ENCODE assay signal across 13 mouse cellular contexts in the genomic region with DNA sequence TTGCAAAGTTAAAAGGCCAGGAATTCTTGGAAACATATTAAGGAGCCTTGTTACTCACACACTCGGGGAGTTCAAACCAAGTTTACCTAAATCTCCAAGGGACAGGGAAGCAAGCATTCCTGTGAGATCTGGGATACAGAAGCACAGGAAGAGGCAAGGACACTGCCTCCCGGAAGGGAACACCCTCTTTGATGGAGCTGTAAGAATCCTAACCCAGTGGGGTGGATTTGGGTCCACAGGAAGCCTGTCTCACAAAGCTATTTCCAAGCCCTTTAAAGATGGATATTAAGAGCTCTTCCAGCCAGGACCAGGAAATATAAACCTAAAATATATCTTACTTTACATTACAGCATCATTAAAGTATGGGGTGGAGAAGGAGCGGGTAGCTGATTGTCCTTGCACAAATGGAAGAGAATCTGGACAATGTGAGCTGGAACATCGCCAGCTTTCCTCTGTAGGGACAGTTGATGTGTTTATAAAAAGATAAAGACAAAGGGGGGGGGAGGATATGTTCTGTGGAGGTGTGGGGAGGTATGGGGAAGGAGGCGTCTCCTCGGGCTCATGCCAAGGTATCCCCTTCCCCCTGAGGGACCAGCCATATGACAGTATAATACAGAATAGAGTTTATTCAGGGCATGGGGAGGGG. TPM values are rescaled to one million over a fixed set of nuclear protein-coding genes. Genes with fewer than 3 reads are reported as not detected.
A peak's percentile ranks its signal among the peaks of the same experiment; 100 is the strongest.
DNase-seq lines count a peak whose midpoint lies in the region; ATAC-seq and TF ChIP-seq lines count a peak whose summit lies in the region.
"Had no signal": no experiment of that assay in that cellular context is flagged by ENCODE, and none has a peak within 500 bp of the region (broad histone marks: within the 10 kb centered on the region; RNA-seq: fewer than 3 reads in every experiment).

No protein-coding gene starts in this region.

- DNase-seq in heart, adult 18-20 months: peak; percentile 36 to 65
- no peak for DNase-seq in heart, postnatal 25 days (ENCODE audit: low spot score)
- DNase-seq in lung, postnatal 0 days (ENCODE audit: low spot score): peak; percentile 65
- DNase-seq in spleen, postnatal 4 days (ENCODE audit: low spot score in 2 of 2): no peak
- DNase-seq in layer of hippocampus, postnatal 25 days (ENCODE audit: extremely low spot score in 1 of 2, low spot score in 1 of 2): no peak
- no peak for DNase-seq in retina, embryonic 14.5 days (ENCODE audit: low spot score)
- DNase-seq: right cerebral cortex, postnatal 4 days had no signal

- 0 out of 2 replicates have a peak overlapping the region, but pooled peaks have one; percentile 36 for H3K27ac ChIP-seq in heart, embryonic 12.5 days (ENCODE audit: poor library complexity, severe bottlenecking)
- H3K27ac ChIP-seq in intestine, embryonic 16.5 days (ENCODE audit: low read length): 0 out of 2 replicates have a peak overlapping the region, but pooled peaks have one; percentile 33
- H3K27ac ChIP-seq in lung, postnatal 0 days (ENCODE audit: low read length): peak overlapping the region; percentile 20; the same call in 1 of the 2 replicates
- H3K27ac ChIP-seq: neural tube, embryonic 12.5 days had no signal

- no peak for TF ChIP-seq CTCF in lung, postnatal 0 days (IDR thresholded peaks at IDR 0.05)

- TF ChIP-seq EP300 in lung, postnatal 0 days (IDR thresholded peaks at IDR 0.05): peak; percentile 92

- H3K27me3 ChIP-seq in heart, embryonic 12.5 days (replicated peaks): no peaks in the 10 kb centered on the region
- no peaks in the 10 kb centered on the region for H3K27me3 ChIP-seq in intestine, embryonic 16.5 days (replicated peaks; ENCODE audit: control insufficient read depth, insufficient read depth, low read length)
- H3K27me3 ChIP-seq in lung, postnatal 0 days (replicated peaks; ENCODE audit: insufficient read depth, low read length): no peaks in the 10 kb centered on the region
- H3K27me3 ChIP-seq: CH12.LX; neural tube, embryonic 12.5 days had no signal

- no peak overlapping the region for H3K9ac ChIP-seq in heart, embryonic 12.5 days
- H3K9ac ChIP-seq in intestine, embryonic 16.5 days (ENCODE audit: low read depth, low read length): no peak overlapping the region
- no peak overlapping the region for H3K9ac ChIP-seq in lung, postnatal 0 days (replicated peaks; ENCODE audit: low read depth)
- H3K9ac ChIP-seq: neural tube, embryonic 12.5 days had no signal

- ATAC-seq in heart, embryonic 12.5 days (ENCODE audit: insufficient number of reproducible peaks, low FRiP score): peak; percentile 54; the same call in 1 of the 2 replicates
- no peak for ATAC-seq in intestine, embryonic 16.5 days
- peak; percentile 87 for ATAC-seq in lung, postnatal 0 days
- ATAC-seq: inflammation-experienced regulatory T-cells, adult 6 months had no signal

- intact Hi-C loops in heart, postnatal 25 days (cut with DNase I): no loop called here

- no peak overlapping the region for H3K4me3 ChIP-seq in heart, embryonic 12.5 days
- no peak overlapping the region for H3K4me3 ChIP-seq in intestine, embryonic 16.5 days (ENCODE audit: low read length)
- H3K4me3 ChIP-seq in lung, postnatal 0 days (ENCODE audit: low read depth, low read length): no peak overlapping the region
- H3K4me3 ChIP-seq: megakaryocyte, embryonic 14.5 days; neural tube, embryonic 12.5 days had no signal

- H3K36me3 ChIP-seq in heart, embryonic 12.5 days: no peaks in the 10 kb centered on the region
- H3K36me3 ChIP-seq in intestine, embryonic 16.5 days (ENCODE audit: control insufficient read depth, insufficient read depth, low read length): no peaks in the 10 kb centered on the region
- no peaks in the 10 kb centered on the region for H3K36me3 ChIP-seq in lung, postnatal 0 days (ENCODE audit: insufficient read depth, low read length)
- H3K36me3 ChIP-seq: neural tube, embryonic 12.5 days had no signal

- peaks cover 12% of the 10 kb centered on the region for H3K4me1 ChIP-seq in heart, embryonic 12.5 days (replicated peaks)
- H3K4me1 ChIP-seq in intestine, embryonic 16.5 days (ENCODE audit: control insufficient read depth, insufficient read depth, low read length): peaks cover 5% of the 10 kb centered on the region; the same call in 1 of the 2 replicates
- no peaks in the 10 kb centered on the region for H3K4me1 ChIP-seq in lung, postnatal 0 days (ENCODE audit: insufficient read depth, low read depth, low read length)
- H3K4me1 ChIP-seq: neural tube, embryonic 12.5 days had no signal

- 47% methylated on average over 6 of the region's 6 CpGs for WGBS in heart, embryonic 12.5 days
- WGBS in intestine, embryonic 16.5 days: 38% methylated on average over 6 of the region's 6 CpGs
- 30% methylated on average over 6 of the region's 6 CpGs for WGBS in lung, postnatal 0 days

- H3K9me3 ChIP-seq in heart, embryonic 12.5 days (replicated peaks): no peaks in the 10 kb centered on the region
- no peaks in the 10 kb centered on the region for H3K9me3 ChIP-seq in intestine, embryonic 16.5 days (ENCODE audit: control insufficient read depth, low read length)
- no peaks in the 10 kb centered on the region for H3K9me3 ChIP-seq in lung, postnatal 0 days (ENCODE audit: low read length)
- H3K9me3 ChIP-seq: neural tube, embryonic 12.5 days had no signal

- H3K4me2 ChIP-seq in heart, embryonic 12.5 days: no peak overlapping the region
- H3K4me2 ChIP-seq in intestine, embryonic 16.5 days (ENCODE audit: low read depth, low read length): no peak overlapping the region
- no peak overlapping the region for H3K4me2 ChIP-seq in lung, postnatal 0 days (replicated peaks; ENCODE audit: low read depth, low read length)
- H3K4me2 ChIP-seq: neural tube, embryonic 12.5 days had no signal

RNA-seq across cellular contexts. Expression of gene Gab1, which starts 28.1 kb away (rescaled TPM):
- total RNA-seq in heart, adult 18-20 months (2021): 10 to 100 TPM; 30.2 to 35.5 TPM
- total RNA-seq in heart, postnatal 25 days (2021): 10 to 100 TPM; 34.1 to 38.8 TPM
- polyA plus RNA-seq in heart, embryonic 12.5 days (2016; fragmentation: Nextera tagmentation; extraction: Ambion mirVana): 42.5 and 44.8 TPM in 2 replicates
- 9.0 and 10.5 TPM in 2 replicates for polyA plus RNA-seq in intestine, embryonic 16.5 days (2015; fragmentation: Nextera tagmentation; extraction: Ambion mirVana)
- polyA plus RNA-seq in lung, postnatal 0 days (2015; fragmentation: Nextera tagmentation; extraction: Ambion mirVana): 16.9 and 18.9 TPM in 2 replicates
- total RNA-seq in layer of hippocampus, postnatal 25 days (2021): 10 to 100 TPM; 20.0 to 23.0 TPM
- polyA plus RNA-seq: inflammation-experienced regulatory T-cells, adult 6 months had no signal

Comparison
In these comparisons a context has a peak if more than half of its experiments do, and no peak if none do; other contexts are left out.
1. DNase-seq: peak in heart, adult 18-20 months (2 of 2) and lung, postnatal 0 days (single experiment); none in heart, postnatal 25 days (single experiment), spleen, postnatal 4 days (0 of 2), layer of hippocampus, postnatal 25 days (0 of 2) and retina, embryonic 14.5 days (single experiment).
2. Peak in every context shown above with its lines, with median percentiles within 50 percentile points of each other: H3K27ac ChIP-seq.